Mouse (Mus musculus) spleen, adult 2 months (tissue): ENCODE data around the gene Smndc1. TPM values are rescaled to one million over a fixed set of nuclear protein-coding genes. Genes with fewer than 3 reads are reported as not detected.

Source experiments
- DNase-seq, 2 experiments: peaks; one replicate each; pipeline versions ENCODE4 v3.0.0 to v3.0.0-alpha.2; 2012 to 2021; ENCODE audit warnings: low spot score in 2 of 2, low read depth in 1 of 2
- H3K27ac ChIP-seq: fragments of 200-500 bp; 2 replicates; pipeline ENCODE4 v1.5.1; 2012; ENCODE audit warnings: low read length, inconsistent platforms; ENCODE audit not compliant: insufficient read depth
- H3K27me3 ChIP-seq: fragments of 200-500 bp; 2 replicates; pipeline ENCODE4 v1.6.1; 2012; ENCODE audit warnings: mild to moderate bottlenecking, moderate library complexity, low read length, inconsistent platforms; ENCODE audit not compliant: control insufficient read depth, insufficient read depth
- H3K36me3 ChIP-seq: fragments of 200-500 bp; 2 replicates; pipeline ENCODE4 v1.6.1; 2012; ENCODE audit warnings: mild to moderate bottlenecking, low read length, inconsistent platforms; ENCODE audit not compliant: control insufficient read depth, insufficient read depth
- H3K4me1 ChIP-seq: fragments of 200-500 bp; 2 replicates; pipeline ENCODE4 v1.6.1; 2011; ENCODE audit warnings: inconsistent platforms; ENCODE audit not compliant: control insufficient read depth, insufficient read depth, insufficient read length
- H3K4me3 ChIP-seq: fragments of 200-500 bp; 2 replicates; pipeline ENCODE4 v1.5.1; 2011; ENCODE audit warnings: mild to moderate bottlenecking, inconsistent platforms; ENCODE audit not compliant: insufficient read depth, insufficient read length; ENCODE audit errors: extremely low read depth
- CTCF ChIP-seq: fragments of 200-500 bp; IDR thresholded peaks from 2 replicates; pipeline ENCODE4 v1.5.1; 2011; ENCODE audit warnings: mild to moderate bottlenecking, inconsistent platforms; ENCODE audit not compliant: insufficient read depth, insufficient read length, insufficient replicate concordance; ENCODE audit errors: extremely low read depth
- POLR2A ChIP-seq: fragments of 200-500 bp; IDR thresholded peaks from 2 replicates; pipeline ENCODE4 v1.6.1; 2011; ENCODE audit warnings: low read depth, low read length, inconsistent platforms
- WGBS: fragments of 180-500 bp; shearing (Covaris S2); methylation state at CpG from one replicate; pipeline ENCODE4 v1.1.7; 2018; 5-methylcytosine and 5-hydroxymethylcytosine counted together
- polyA plus RNA-seq: library from polyadenylated mRNA; depleted of rRNA; stranded (reverse); fragments of >200 nt; gene quantifications from 2 replicates; pipeline ENCODE4 v1.2.3, GENCODE M21; 2012

Smndc1 gene
- polyA plus RNA-seq, 1 experiment, result 3.1 TPM

GRCm38 (mm10) chr19:53360265-53360958, 30.0 kb downstream of the Smndc1 start:
- Histone ChIP-seq H3K36me3 (no peaks in the 10 kb centered on the region), H3K27ac (no peak overlapping the region), H3K27me3 (no peaks in the 10 kb centered on the region), H3K4me1 (no peaks in the 10 kb centered on the region), H3K4me3 (no peak overlapping the region)
- WGBS, result 89% methylated on average over 8 of the region's 8 CpGs
- TF ChIP-seq CTCF (no peak), POLR2A (no peak)
- DNase-seq, result no peak

DNA sequence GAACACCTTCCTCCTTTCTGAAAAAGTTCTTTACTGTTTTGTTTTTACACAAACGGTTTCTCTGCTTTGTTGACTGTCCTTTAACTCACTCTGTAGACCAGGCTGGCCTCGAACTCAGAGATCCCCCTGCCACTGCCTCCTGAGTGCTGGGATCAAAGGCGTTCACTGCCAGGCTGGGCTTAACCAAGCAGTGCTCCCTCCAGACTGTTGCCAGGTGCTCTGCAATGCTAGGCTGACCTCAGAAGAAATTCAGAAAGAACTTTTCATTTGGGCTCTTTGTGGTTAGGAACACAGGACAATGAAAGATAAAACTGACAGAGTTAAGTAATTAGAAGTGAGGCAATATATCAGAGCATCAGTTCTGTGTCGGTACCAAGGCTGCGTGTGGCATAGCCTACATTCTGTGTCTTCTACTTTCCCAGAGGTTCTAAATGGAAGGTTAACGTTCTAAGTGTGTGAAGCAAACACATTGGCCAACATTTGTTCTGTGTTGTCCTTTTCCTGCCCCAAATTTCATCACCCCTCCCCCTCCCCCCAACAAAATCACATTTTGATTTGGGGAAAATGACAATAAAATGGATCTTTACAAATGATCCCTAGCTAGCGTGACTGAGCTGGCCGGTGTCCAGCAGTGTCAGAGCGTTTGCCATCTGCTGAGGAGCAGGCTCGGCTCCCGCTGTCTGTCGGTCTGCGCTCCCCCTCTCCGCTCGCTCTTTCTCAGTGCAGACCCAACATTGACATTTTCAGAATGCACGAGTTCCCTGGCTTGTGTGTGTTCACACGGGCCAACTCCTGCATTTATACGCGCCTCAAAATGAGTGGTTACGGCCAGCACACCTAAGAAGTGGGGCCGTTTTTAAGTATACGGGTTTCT, 31.0 kb downstream of the Smndc1 start:
- DNase-seq, result no peak
- no peaks in the 10 kb centered on the region for H3K27me3 ChIP-seq

GRCm38 (mm10) chr19:53355065-53355464, 35.3 kb downstream of the Smndc1 start:
- Histone ChIP-seq H3K4me3 (no peak overlapping the region), H3K36me3 (no peaks in the 10 kb centered on the region), H3K27me3 (no peaks in the 10 kb centered on the region), H3K4me1 (no peaks in the 10 kb centered on the region), H3K27ac (no peak overlapping the region)
- no peak for DNase-seq
- no peak for TF ChIP-seq POLR2A
- TF ChIP-seq CTCF, result no peak
- WGBS, result 95% methylated on average over 16 of the region's 16 CpGs

More for the DNA sequence above, 31.0 kb downstream of the Smndc1 start:
- 0 out of 2 replicates have a peak overlapping the region, but pooled peaks have one; percentile 7 for H3K4me3 ChIP-seq
- H3K27ac ChIP-seq, result no peak overlapping the region
- no peaks in the 10 kb centered on the region for H3K36me3 ChIP-seq
- TF ChIP-seq POLR2A, result no peak
- TF ChIP-seq CTCF, result no peak
- H3K4me1 ChIP-seq, result no peaks in the 10 kb centered on the region
- WGBS, result 84% methylated on average over 22 of the region's 22 CpGs

GRCm38 (mm10) chr19:53354271-53355000, 35.9 kb downstream of the Smndc1 start:
- no peak for DNase-seq
- Histone ChIP-seq H3K4me3 (no peak overlapping the region), H3K4me1 (no peaks in the 10 kb centered on the region), H3K27me3 (no peaks in the 10 kb centered on the region), H3K27ac (no peak overlapping the region), H3K36me3 (no peaks in the 10 kb centered on the region)
- 93% methylated on average over 7 of the region's 7 CpGs for WGBS
- TF ChIP-seq POLR2A (no peak), CTCF (no peak)

GRCm38 (mm10) chr19:53353864-53354263, 36.5 kb downstream of the Smndc1 start:
- 94% methylated on average over 7 of the region's 7 CpGs for WGBS
- H3K36me3 ChIP-seq, result no peaks in the 10 kb centered on the region
- no peak for DNase-seq
- H3K27ac ChIP-seq, result no peak overlapping the region
- no peaks in the 10 kb centered on the region for H3K4me1 ChIP-seq
- no peak for TF ChIP-seq CTCF
- no peak for TF ChIP-seq POLR2A
- H3K27me3 ChIP-seq, result no peaks in the 10 kb centered on the region
- no peak overlapping the region for H3K4me3 ChIP-seq

GRCm38 (mm10) chr19:53345766-53346165, 44.6 kb downstream of the Smndc1 start:
- WGBS, result 93% methylated on average over 14 of the region's 14 CpGs
- Histone ChIP-seq H3K4me1 (no peaks in the 10 kb centered on the region), H3K36me3 (peaks cover 4% of the 10 kb centered on the region; the same call in 1 of the 2 replicates)

More at GRCm38 (mm10) chr19:53345766-53346165, 44.6 kb downstream of the Smndc1 start:
- no peak overlapping the region for H3K4me3 ChIP-seq
- no peaks in the 10 kb centered on the region for H3K27me3 ChIP-seq
- H3K27ac ChIP-seq, result no peak overlapping the region
- DNase-seq, result no peak
- TF ChIP-seq POLR2A (no peak), CTCF (no peak)
